Mouse (Mus musculus) limb, embryonic 12.5 days (tissue): Measurements from ENCODE around the gene Oxa1l. TPM values are rescaled to one million over a fixed set of nuclear protein-coding genes. Genes with fewer than 3 reads are reported as not detected.

ENCODE experiments used
- ATAC-seq: fragments of 200-750 bp; cut with Nextera tagmentation; 2 replicates; pipeline ENCODE4 v1.8.0; 2017; ENCODE audit warnings: low read depth, moderate TSS enrichment; ENCODE audit not compliant: insufficient number of reproducible peaks, insufficient read depth, low FRiP score, low TSS enrichment
- H3K27ac ChIP-seq: fragments of 300-500 bp; sonication (generic); 2 replicates; pipeline ENCODE4 v1.5.1; 2016; ENCODE audit warnings: mild to moderate bottlenecking, moderate library complexity
- H3K27me3 ChIP-seq: fragments of 300-500 bp; sonication (generic); 2 replicates; pipeline ENCODE4 v1.6.1; 2016; ENCODE audit warnings: mild to moderate bottlenecking, moderate library complexity
- H3K36me3 ChIP-seq: fragments of 300-500 bp; sonication (generic); 2 replicates; pipeline ENCODE4 v1.6.1; 2016; ENCODE audit warnings: mild to moderate bottlenecking, moderate library complexity
- H3K4me1 ChIP-seq: fragments of 300-500 bp; sonication (generic); replicated peaks from 2 replicates; pipeline ENCODE4 v1.6.1; 2016
- H3K4me2 ChIP-seq: fragments of 300-500 bp; sonication (generic); 2 replicates; pipeline ENCODE4 v1.6.1; 2016; ENCODE audit warnings: mild to moderate bottlenecking, moderate library complexity
- H3K4me3 ChIP-seq: fragments of 300-500 bp; sonication (generic); replicated peaks from 2 replicates; pipeline ENCODE4 v1.5.1; 2016; ENCODE audit warnings: mild to moderate bottlenecking
- H3K9ac ChIP-seq: fragments of 300-500 bp; sonication (generic); replicated peaks from 2 replicates; pipeline ENCODE4 v1.6.1; 2016; ENCODE audit warnings: mild to moderate bottlenecking, moderate library complexity
- H3K9me3 ChIP-seq: fragments of 300-500 bp; sonication (generic); 2 replicates; pipeline ENCODE4 v1.6.1; 2016; ENCODE audit warnings: mild to moderate bottlenecking, moderate library complexity
- WGBS: fragments of 180-500 bp; shearing (Covaris S2); methylation state at CpG from one replicate; pipeline ENCODE4 v1.1.7; 2016; 5-methylcytosine and 5-hydroxymethylcytosine counted together
- polyA plus RNA-seq: library from polyadenylated mRNA; unstranded; fragments of >200 nt; fragmentation: Nextera tagmentation; extraction: Ambion mirVana; gene quantifications from 2 replicates; pipeline ENCODE4 v1.2.1, GENCODE M21; 2016

The Oxa1l gene
- 47.1 and 50.9 TPM in 2 replicates for polyA plus RNA-seq

DNA sequence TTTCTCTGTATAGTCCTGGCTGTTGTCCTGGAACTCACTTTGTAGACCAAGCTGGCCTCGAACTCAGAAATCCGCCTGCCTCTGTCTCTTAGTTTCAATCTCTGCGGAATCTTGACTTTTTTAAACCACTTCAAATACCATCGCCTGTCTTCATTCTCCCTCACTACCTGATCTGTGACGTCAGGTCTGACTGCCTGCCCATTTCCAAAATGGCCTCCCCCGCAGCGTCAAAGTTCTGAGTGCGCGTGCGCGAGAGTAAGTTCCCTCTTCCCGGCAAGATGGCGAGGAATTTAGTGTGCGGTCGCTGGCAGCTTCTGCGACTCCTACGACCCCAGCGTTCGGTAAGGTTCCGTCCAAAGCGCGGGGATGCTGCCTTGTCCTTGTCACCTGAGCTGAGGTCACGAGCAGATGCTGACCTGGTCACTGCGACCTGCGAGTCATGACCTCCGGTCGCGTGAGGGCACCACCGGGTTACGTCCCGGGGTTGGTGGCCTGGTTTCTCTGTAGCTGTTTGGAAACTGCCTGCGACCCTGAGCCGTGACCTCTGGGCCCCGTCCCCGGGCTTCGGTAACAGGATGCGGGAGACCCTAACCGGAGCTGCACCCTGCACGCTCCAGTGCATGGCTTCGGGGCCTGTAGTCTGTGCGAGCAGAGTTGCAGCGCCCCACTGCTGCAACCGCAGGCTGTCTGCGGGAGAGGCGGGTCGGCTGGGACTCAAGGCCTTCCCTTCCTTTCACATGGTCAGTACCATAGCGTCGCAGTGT, at the start of gene Oxa1l:
Gene Oxa1l (plus strand): TSS at position 258 of the 764 bp plus-strand sequence.
- H3K36me3 ChIP-seq, result peaks cover 30% of the 10 kb centered on the region
- no peaks in the 10 kb centered on the region for H3K27me3 ChIP-seq
- H3K4me3 ChIP-seq, result peak within 1 kb of the TSS; percentile 91
- peak within 1 kb of the TSS; percentile 68 for H3K4me2 ChIP-seq
- under 1% methylated on average over 48 of the region's 48 CpGs for WGBS
- H3K4me1 ChIP-seq, result peaks cover 6% of the 10 kb centered on the region; the same call in 1 of the 2 replicates
- H3K9me3 ChIP-seq, result no peaks in the 10 kb centered on the region
- H3K9ac ChIP-seq, result peak within 1 kb of the TSS; percentile 92
- ATAC-seq, result peak; percentile 87
- H3K27ac ChIP-seq, result peak within 1 kb of the TSS; percentile 87

DNA sequence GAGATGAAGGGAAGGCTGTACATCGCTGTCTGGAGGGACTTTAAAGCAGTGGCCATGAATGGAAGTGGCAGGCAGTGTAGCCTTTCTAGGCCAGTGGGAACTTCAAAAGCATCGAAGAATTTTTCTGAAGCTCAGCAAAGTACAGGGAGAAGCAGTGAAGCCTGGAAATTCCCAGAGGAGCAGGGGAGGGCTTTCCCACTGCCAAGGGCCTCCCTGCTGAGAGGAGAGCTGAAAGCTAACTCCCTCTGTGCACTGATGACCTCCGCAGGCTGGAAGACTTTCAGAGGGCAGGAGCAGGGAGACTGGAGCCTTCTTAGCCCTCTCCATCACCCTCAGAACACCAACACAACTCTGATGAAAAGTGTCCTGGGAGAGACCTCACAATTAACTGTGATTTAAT, 48.9 kb upstream of the Oxa1l start:
- ATAC-seq, result no peak
- Histone ChIP-seq H3K4me1 (no peaks in the 10 kb centered on the region), H3K27me3 (0 out of 2 replicates have a peak, but pooled peaks cover 2% of the 10 kb centered on the region), H3K9ac (no peak overlapping the region), H3K4me3 (no peak overlapping the region), H3K36me3 (no peaks in the 10 kb centered on the region), H3K27ac (no peak overlapping the region), H3K4me2 (no peak overlapping the region), H3K9me3 (no peaks in the 10 kb centered on the region)
- WGBS, result 41% methylated on average over 3 of the region's 3 CpGs

DNA sequence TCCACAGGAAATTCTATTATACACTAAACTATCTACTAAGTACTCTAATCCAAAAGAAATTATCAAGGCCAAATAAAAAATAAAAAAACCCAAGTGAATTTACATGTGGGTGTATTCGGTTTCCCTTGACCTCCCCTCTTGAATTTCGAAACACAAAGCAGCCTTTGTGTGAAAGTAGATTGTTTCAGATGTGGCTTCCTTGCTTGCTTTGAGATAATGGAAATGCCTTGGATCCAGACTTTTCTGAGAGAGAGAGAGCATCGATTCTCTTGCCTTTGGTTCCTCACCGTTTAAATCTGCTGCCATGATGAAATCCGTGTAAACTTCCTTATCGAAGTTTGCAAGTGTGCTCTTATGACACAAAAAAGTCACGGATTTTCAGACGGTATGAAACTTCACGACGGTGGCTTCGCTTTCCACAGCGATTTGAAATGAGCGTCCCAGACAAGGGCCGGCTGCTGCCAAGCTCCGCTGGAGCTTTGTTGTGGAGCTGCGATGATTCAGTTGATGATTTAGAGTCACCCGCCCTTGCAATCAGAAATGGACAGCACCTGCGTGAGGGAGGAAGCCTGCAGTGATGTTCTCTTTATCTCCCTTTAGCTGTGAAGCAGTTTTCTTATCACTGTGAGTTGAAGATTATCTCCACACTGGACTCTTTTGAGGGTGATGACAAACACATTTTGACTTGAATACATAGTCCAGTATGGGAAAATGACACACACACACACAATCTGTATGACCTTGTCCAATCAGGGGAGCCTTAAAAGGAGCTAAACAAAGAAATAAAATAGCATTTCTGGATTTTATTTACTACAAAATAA, 38.9 kb upstream of the Oxa1l start:
- WGBS, result 79% methylated on average over 18 of the region's 18 CpGs
- ATAC-seq, result no peak

DNA sequence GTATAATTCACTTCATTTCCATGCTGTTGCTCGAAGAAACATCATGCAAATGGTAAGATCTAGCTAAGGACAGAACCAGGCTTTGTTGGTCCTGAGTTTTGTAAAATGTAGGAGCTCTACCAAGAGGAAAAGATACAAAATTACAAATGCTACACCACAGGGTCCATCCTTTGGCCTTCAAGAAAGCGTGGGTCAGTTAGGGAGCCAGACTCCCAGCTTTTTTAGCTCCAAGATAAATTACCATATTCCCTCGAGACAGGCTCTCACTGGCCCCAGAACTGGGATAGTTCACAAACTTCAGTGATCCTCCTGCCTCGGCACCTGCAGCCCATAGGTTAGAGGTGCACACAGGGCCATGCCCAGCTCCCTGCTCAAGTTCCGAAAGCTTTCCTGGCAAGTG, 36.1 kb upstream of the Oxa1l start:
- no peak for ATAC-seq
- Histone ChIP-seq H3K9ac (no peak overlapping the region), H3K4me1 (no peaks in the 10 kb centered on the region), H3K4me2 (no peak overlapping the region), H3K4me3 (no peak overlapping the region), H3K27ac (no peak overlapping the region), H3K36me3 (no peaks in the 10 kb centered on the region), H3K27me3 (no peaks in the 10 kb centered on the region), H3K9me3 (peaks cover 7% of the 10 kb centered on the region; the same call in 1 of the 2 replicates)
- 75% methylated on average over 5 of the region's 5 CpGs for WGBS

More for the DNA sequence above, 38.9 kb upstream of the Oxa1l start:
- Histone ChIP-seq H3K36me3 (no peaks in the 10 kb centered on the region), H3K9me3 (peaks cover 12% of the 10 kb centered on the region), H3K27ac (no peak overlapping the region), H3K4me1 (no peaks in the 10 kb centered on the region), H3K4me2 (no peak overlapping the region), H3K4me3 (no peak overlapping the region), H3K9ac (no peak overlapping the region), H3K27me3 (no peaks in the 10 kb centered on the region)

DNA sequence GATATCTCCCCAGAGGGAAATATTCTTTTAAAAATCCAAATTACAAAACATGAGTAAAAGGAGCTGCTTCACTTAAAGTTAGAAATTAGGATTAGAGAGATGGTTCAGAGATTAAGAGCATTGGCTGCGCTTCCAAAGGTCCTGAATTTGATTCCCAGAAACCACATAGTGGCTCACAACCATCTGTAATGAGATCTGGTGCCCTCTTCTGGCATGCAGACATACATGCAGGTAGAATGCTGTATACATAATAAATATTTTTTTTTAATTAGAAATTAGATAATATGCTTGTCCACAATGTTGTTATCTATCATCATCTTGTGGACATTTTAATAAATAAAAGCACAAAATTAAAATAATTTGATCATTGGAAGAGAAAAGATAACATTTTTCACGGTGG, 32.1 kb upstream of the Oxa1l start:
- no peaks in the 10 kb centered on the region for H3K9me3 ChIP-seq
- ATAC-seq, result no peak
- no peaks in the 10 kb centered on the region for H3K27me3 ChIP-seq
- no peaks in the 10 kb centered on the region for H3K4me1 ChIP-seq
- H3K27ac ChIP-seq, result no peak overlapping the region
- no peak overlapping the region for H3K4me3 ChIP-seq
- no peak overlapping the region for H3K9ac ChIP-seq
- no peaks in the 10 kb centered on the region for H3K36me3 ChIP-seq
- no peak overlapping the region for H3K4me2 ChIP-seq
- 74% methylated on average over 2 of the region's 2 CpGs for WGBS

DNA sequence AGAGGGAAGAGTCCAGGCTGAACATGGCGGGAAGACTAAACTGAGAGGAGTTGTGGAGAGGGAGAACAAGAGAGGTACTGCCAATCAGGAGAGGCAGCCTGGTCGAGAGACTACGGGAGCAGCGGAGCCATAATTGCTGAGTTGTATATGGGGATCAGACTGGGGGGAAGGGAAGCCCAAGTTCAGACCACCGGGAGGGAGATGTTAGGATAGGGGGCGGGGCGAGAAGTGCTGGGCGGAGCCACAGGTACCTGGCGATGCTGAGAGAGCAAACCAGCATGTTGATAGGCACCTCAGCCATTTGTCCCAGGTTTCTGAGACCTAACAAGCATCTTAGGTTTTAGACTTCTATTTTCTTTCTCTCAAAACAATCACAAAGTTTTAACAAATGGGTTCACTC, 31.4 kb upstream of the Oxa1l start:
- Histone ChIP-seq H3K27ac (no peak overlapping the region), H3K4me2 (no peak overlapping the region), H3K9ac (no peak overlapping the region), H3K36me3 (no peaks in the 10 kb centered on the region), H3K4me3 (no peak overlapping the region), H3K4me1 (no peaks in the 10 kb centered on the region), H3K27me3 (no peaks in the 10 kb centered on the region), H3K9me3 (no peaks in the 10 kb centered on the region)
- 39% methylated on average over 9 of the region's 9 CpGs for WGBS
- ATAC-seq, result no peak

DNA sequence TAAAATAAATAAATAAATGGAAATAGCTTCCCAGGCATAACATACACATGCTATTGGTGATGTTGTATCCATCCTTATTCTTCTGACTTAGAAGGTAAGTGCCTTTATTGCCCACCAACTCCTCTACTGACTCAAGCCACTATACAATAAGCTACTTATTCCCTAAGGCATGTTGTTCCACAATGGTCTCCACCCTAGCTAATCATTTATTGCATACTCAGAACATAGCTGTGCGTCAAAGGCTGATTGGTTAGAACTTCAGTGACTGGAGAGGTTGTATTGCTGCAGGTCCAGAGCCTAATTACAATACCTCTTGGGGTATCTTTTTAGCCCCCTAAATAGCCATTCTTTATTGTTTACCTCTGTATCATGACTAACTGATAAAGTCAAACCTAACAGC, 29.5 kb upstream of the Oxa1l start:
- no peaks in the 10 kb centered on the region for H3K4me1 ChIP-seq
- H3K4me2 ChIP-seq, result no peak overlapping the region
- H3K27ac ChIP-seq, result no peak overlapping the region
- no peak overlapping the region for H3K4me3 ChIP-seq
- no peaks in the 10 kb centered on the region for H3K9me3 ChIP-seq
- H3K36me3 ChIP-seq, result no peaks in the 10 kb centered on the region
- H3K9ac ChIP-seq, result no peak overlapping the region
- 94% methylated on average over 1 of the region's 1 CpGs for WGBS
- H3K27me3 ChIP-seq, result no peaks in the 10 kb centered on the region
- no peak for ATAC-seq

DNA sequence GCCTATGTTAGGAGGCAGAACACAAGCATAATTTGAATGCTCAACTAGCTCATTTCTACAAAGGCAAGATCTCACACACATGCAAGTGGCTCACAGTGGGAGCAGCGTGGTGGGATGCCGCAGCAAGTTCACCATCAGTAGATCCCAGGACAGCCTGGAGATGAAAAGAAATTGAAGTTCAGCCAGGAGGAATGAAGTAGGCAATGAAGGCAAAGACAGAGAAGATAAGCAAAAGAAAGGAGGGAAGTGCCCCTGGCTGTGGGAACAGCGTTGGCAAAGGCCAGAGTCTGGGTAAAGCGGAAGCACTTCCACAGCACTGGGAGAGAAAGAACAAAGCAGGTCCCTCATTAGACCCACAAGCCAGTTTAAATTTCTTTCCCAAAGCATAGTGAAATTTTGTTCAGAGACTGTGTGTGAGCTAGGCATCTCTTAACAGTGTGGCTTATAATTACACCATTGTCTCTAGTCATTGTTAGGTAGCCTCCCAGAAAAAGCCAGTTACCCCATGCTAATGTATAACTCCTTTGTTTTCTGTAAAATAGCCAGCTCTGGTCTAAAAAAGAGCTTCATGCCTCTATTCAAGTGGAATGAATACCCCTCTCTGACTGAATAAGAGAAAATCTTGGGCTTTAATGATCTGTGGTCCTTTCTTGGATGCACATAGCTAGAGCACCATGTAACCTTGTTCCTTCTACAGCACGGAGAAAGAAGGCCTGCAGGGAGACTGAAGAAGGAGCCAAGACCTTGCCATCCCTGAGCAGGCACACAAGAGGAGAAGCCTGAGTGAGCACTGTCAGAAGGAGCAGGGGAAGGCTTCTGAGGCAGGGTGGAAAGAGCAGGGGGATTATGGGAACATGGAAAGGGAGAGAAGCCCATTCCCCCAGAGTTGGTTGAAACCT, 28.2 kb upstream of the Oxa1l start:
- H3K4me3 ChIP-seq, result no peak overlapping the region
- no peaks in the 10 kb centered on the region for H3K4me1 ChIP-seq
- H3K4me2 ChIP-seq, result no peak overlapping the region
- no peak overlapping the region for H3K9ac ChIP-seq
- no peaks in the 10 kb centered on the region for H3K9me3 ChIP-seq
- H3K36me3 ChIP-seq, result no peaks in the 10 kb centered on the region
- WGBS, result 83% methylated on average over 5 of the region's 5 CpGs
- no peak overlapping the region for H3K27ac ChIP-seq
- no peaks in the 10 kb centered on the region for H3K27me3 ChIP-seq
- no peak for ATAC-seq

DNA sequence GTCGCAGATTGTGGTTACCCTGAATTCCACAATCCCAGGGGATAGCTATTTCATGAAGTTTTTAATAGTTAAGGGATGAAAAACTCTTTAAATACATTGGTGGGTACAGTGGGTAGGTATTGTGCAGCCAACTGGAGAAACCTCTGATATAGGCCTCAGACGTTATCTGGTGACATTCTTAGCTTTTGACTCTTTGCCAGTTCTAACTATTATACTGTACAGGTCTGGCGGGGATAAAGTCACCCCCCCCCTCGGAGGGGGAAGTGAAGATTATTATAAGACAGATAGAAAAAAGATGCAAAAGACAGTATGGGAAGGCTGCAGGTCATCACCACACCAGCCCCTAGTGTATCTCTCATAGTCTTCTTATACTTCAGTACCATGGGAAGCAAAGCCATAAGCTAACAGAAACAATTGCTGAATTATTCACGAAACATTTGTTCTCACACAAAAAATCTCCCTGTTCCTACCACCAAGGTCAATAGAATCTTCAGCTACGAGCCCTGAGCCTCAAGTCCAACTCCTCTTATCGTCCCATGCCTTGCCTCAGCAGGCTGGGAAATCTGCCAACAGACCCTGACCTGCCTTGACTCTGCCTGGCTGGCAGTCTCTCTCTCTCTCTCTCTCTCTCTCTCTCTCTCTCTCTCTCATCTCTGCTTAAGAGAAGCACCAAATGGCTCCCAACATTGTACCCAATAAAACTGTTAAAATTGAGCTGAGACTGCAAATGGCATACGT, 27.0 kb upstream of the Oxa1l start:
- 82% methylated on average over 8 of the region's 8 CpGs for WGBS
- Histone ChIP-seq H3K9ac (no peak overlapping the region), H3K4me3 (no peak overlapping the region), H3K4me2 (no peak overlapping the region), H3K4me1 (no peaks in the 10 kb centered on the region), H3K27ac (no peak overlapping the region), H3K27me3 (no peaks in the 10 kb centered on the region), H3K9me3 (no peaks in the 10 kb centered on the region), H3K36me3 (no peaks in the 10 kb centered on the region)
- ATAC-seq, result no peak

DNA sequence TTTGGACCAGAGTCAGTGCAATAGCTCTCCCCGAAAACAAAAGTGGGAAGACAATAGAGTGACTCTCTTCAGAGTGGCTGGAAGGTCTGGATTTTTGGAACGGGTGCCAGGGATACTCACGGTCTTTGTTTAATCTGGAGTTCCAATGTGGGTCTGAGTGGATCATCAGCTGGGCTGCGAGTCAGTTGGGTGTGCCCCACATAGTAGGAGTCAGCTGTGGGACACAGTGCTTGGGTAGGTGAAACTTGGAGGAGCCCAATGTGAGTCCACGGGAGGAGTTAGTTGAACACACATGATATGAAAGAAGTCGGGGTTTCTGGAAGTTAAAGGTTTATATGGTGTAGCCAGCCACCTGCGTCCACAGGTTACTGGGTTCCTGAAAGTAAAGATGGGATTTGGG, 19.8 kb upstream of the Oxa1l start:
- H3K4me1 ChIP-seq, result no peaks in the 10 kb centered on the region
- 66% methylated on average over 7 of the region's 7 CpGs for WGBS

More for the DNA sequence above, 19.8 kb upstream of the Oxa1l start:
- Histone ChIP-seq H3K27me3 (no peaks in the 10 kb centered on the region), H3K4me3 (no peak overlapping the region), H3K36me3 (no peaks in the 10 kb centered on the region), H3K27ac (no peak overlapping the region), H3K4me2 (no peak overlapping the region), H3K9ac (no peak overlapping the region), H3K9me3 (no peaks in the 10 kb centered on the region)
- no peak for ATAC-seq
